Mouse (Mus musculus): ENCODE results near the gene Lsp1.

Lsp1 gene

DNA sequence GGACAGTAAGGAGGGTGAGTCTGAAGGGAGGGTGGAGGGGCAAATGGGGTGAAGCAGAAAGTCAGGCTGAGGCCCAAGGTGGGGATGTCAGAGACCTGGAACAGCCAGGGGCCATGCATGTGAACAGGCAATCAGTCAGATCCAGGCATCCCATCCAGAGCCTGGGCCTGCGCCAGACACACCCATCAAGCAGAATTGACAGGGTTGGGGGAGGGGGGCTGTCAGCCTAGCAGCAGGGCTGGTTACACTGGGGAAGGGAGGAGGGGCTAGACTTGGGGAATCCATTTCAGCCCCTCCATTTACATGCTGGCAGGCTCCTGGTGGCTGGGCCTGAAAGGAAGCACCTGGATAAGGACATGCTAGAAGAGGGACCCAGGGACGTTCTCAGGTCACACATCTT, 45.3 kb downstream of the Lsp1 start:
- peak; percentile 74 for DNase-seq (ENCODE audit: low read depth, low spot score)

DNA sequence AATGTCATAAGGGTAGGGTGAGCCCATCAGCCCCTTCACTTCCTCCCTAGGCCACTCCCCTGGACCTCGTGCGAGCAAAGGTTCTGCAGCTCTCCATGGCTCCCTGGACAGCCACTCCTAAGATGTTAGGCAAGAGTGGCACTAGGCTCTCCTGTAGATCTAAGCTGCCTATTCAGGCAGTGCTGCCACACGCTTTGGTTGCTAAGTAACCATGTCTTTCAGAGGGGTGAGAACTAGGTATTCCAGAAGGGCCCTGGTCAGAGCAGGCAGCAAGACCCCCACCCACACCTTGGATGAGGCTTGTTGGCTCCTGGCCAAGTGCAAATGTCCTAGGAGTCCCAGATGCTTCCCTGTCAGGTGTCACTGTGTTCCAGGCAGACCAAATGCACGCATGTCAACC, 45.9 kb downstream of the Lsp1 start:
- DNase-seq (ENCODE audit: low read depth, low spot score), result no peak

DNA sequence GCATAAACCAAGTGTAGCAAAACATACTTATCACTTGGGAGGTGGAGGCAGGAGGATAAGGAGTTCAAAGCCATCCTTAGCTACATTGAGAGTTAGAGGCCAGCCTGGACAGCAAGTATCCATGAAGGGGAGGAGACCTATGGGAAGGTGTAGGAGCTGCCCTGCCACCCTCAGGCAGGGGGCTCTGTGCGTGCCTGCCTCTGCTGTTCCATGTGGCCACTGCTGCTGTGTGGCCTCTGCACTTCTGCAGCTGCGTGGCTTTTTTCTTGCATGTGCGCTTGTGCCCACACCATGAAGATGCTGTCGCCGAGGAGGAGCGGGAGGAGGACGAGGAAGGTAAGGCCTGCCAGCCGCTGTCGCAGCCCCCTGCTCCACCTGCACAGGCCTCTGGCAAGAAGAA, 46.8 kb downstream of the Lsp1 start:
- DNase-seq (ENCODE audit: low read depth, low spot score), result no peak

DNA sequence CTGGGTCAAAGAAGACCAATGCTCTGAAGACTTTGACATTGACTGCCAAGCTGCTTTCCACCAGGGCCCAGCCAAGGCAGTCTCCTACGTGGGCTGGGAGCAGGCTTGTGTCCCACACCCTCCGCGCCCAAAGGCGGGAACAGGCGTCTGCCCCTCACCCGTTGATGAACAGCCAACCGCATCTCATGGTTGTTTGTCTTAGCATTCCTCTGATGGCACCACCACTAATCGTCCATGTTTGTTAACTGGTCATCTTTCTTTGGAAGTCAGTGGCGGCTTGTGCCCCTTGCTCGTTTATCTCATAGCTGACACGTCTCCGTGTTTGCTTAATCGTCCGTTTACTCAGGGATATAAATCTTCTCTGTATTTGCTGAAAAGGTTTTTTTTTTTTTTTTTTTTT, 48.9 kb downstream of the Lsp1 start:
- no peak for DNase-seq (ENCODE audit: low read depth, low spot score)

DNA sequence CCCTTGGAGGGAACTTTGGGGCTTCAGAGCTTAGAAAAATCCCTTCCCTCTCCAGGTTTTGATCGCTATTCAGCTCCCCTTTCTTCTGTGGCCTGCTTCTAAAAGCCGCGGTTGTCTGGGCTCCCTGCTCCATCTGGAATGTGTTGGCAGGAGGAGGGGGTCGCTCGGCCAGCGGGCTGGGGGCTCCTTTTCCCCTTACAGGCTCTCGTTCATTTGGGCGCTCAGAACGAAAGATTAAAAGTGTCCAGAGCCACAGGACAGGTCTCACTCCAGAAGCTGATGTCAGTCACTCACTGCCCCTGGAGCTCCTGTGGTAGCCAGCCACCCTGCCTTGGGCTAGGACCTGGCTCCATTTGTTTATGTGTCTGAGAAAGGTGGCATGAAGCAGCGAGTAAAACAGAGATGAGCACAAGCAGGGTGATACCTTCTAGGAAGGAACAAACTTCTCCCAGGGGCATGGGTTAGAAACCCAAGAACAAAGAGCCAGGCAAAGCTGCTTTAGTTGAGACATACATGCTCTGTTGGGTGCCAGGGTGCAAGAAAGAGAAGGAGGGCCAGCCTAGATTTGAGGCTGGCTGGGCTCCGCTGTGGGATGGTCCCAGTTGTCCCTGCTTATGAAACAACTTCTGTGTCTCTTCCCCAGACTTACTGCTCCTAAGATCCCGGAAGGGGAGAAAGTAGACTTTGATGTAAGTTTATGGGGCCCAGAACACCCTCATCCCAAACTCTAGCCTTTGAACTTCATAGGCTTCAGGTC, 49.6 kb downstream of the Lsp1 start:
- no peak for DNase-seq (ENCODE audit: low read depth, low spot score)

DNA sequence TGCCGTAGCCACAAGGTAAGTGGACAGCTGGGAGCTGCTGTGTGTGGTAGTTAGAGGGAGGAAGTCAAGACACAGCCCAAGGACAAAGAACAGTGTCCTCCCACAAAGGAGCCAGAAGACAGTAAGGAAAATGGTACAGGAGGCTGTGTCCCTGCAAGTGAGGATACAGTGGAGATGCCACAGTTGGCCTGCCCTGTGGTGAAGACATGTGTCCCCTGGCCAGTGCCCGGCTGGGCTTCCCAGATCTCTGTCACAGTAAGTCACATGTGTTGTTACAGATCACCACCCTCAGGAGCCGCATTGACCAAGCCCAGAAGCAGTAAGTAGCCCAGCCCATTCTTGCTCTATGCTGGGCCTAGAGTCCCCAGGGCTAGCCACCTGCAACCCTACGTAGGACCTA, 53.4 kb downstream of the Lsp1 start:
- no peak for DNase-seq (ENCODE audit: low read depth, low spot score)

DNA sequence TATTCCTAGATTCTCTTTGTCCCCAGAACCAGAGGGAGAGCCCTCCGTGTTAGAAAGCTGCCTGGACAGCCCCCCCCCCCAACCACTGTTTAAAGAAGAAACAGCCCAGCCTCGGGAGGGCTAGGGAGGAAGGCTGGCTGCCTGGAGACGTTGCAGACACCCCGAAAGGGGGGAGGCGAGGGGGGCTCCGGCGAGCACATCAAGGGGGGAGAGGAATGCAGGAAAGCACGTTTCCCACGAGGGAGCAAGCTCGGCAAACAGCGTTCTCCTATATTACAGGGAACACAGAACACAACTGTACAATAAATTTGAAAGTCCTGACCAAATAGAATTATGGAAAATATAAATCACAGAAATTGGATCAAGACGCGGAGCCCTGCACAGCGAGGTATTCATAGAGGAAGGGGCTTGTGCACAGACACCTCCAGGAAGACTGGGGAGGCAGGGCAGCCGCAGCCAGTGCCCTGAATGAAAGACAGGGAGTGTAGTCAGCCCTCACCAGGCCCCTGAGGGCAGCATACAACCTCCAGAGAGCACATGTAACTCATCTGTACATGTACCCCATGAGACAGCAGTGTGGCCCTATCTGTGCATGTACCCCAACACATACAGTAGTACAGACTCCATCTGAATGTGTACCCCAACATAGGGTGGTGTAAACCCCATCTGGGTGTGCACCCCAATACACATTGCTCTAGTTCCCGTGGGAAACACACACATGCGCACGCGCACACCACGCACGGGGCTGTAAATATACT, 55.8 kb downstream of the Lsp1 start:
- DNase-seq (ENCODE audit: low read depth, low spot score), result peak; percentile 77

DNA sequence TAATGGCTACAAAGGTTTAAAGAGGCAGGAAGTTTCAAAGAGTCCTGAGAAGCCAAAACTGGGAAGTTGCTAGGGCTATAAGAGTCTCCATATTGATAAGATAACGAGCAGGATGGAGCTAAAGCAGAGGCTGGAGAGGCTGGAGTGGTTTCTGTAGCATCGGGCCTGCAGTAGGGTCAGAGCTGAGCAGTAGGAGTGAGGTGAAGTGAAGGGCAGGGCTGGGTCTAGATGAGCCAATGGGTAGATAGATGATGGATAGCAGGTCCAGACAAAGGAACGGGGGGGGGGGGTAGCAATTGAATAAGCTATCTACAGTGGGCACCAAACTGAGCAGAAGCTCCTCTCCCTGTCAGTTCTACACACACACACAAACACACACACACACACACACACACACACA, 56.9 kb downstream of the Lsp1 start:
- peak; percentile 76 for DNase-seq (ENCODE audit: low read depth, low spot score)

DNA sequence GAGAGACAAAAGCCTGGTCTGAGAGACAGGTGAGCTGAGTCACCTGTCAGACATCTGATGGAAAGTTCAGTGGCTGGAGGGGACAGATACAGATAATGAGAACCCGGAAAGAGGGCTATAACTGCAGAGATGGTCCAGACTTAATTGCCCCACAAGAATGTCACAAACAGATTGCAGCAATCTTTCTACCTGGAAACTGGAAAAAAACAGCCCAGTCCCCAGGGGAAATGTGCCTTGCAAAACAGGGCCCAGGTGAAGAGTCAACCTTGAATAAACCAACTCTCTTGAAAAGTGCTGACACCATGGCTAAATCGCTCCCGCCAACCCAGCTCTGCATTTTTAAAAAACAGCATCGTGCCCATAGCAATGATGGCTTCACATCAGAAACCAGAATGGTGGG, 59.7 kb downstream of the Lsp1 start:
- DNase-seq (ENCODE audit: low read depth, low spot score), result no peak

DNA sequence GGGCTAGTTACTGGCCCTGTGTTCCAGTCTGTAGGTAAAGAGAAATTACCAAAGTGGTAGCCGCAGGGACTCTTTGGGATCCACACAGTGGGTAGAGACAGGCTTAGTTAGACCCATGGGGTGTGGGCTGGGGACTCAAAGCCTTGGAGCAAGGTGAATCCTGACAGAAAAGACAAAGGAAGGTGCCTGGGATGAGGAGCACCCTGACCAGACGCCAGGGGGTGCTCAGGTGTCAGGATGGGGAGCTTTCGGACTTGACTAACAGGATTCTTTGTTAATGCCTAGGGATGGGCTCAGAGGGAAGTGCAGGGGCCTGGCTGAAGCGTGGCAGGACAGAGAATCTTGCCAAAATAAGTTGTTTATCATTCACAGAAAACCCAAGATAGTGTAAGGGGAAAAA, 61.7 kb downstream of the Lsp1 start:
- DNase-seq (ENCODE audit: low read depth, low spot score), result no peak

DNA sequence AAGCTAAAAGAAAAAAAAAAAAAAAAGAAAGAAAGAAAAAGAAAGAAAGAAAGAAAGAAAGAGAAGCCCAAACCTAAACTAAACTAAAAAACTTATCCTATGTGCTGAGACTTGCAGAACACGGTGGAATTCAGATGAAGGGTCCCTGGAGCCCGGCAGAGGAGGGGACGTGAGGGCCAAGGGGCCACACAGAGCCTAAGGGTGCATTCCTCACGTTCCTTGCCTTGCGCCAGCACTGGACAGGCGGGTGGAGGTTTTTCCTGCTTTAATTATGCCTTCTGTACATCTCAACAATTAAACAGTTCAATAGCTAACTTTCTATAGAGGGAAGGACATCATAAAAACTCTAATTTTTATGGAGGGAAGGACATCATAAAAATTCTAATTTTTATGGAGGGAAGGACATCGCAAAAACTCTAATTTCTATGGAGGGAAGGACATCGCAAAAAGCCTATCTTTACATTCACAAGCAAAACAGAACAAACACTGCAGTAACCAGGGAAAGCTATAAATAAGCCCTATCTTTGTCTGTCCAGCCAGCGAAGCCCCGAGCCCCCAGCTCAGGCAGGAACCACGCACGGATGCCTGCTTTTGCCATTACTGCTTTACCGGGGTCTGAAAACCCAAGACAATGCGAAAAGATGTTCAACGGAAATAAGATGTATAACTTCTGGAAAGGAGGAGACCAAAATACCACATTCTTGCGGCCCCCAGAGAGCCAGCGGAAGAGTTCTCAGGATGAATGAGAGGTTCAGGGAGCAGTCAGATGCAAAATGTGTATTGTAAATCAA, 62.8 kb downstream of the Lsp1 start:
- DNase-seq (ENCODE audit: low read depth, low spot score), result no peak

DNA sequence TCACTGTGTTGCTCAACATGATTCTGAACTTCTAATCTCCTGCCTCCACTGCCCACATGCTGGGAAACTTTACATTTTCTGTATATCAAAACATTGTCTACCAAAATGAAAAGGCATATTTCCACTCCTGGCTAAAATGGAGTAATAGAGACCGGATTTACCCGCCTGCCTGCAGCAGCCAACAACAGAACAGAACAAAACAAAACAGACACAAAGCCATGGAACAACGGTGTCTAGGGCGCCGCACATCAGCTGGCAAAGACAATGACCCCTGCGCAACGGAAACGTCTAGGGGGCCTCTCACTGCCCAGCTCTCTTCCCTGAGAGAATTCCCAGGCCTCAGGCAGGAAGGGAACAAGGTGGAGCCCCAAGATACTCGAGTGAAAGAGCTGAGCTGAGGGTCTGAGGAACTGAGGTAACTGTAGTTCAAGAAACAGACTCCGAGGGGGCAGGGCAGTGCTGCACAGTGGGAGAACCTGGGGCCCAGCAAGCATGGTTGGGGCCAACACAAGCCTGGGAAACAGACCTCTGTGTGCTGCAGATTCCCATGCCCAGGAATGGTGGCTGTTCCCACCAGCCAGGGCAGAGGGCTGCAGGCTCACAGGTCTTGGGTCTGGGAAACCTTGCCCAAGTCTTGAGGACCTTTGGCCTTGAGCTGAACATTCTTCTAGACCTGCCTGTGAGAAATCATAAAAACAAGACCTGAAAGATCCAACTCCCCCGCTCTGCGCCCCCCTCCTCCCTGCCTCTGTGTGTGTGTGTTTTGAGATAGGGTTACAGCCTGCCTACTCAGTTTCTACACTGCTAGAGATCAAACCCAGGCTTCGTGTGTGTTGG, 65.0 kb downstream of the Lsp1 start:
- no peak for DNase-seq (ENCODE audit: low read depth, low spot score)

DNA sequence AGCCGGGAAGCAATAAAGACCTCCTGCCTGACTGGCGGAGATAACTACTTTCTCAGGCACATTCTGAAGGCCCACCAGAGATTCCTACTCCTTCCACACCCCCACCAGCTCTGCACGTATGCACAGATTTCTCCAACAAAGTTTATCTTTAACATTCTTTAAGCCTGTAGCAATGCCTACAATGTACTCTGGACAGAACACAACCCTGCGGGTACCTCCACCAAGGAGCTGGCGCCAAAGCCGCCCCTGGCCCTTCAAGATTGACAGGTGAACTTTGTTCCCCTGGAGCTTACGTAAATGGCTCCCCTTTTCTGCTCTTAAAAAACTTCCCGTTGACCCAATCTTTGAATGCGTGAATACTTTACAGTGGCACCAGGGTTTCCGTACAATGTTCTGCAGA, 68.7 kb downstream of the Lsp1 start:
- no peak for DNase-seq (ENCODE audit: low read depth, low spot score)

DNA sequence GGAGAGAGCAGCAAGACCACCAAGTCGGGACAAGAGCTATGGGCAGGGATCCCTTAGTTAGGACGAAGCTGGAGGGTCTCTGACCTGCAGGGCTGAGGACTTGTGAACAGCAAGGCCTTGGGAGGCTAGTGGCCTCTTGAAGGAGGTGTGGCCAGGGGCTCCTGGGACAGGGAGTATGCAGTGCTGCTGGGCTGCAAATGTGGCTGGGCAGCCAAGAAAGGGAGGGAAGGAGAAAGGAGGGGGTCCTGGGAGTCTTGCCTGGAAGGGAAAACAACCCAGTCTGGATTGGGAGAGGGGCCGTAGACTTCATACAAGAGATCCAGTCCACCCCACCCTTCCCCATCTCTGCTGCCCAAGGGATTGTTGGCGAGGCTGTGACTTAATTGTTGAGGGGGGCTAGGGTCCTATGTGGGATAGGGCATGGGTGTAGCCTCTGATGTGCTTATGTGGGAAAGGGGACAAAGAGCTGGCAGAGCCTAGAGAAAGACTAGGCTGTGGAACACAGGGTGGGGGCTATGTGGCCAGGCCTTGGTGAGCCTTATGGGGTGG, 71.4 kb downstream of the Lsp1 start:
- DNase-seq (ENCODE audit: low read depth, low spot score), result peak; percentile 36

DNA sequence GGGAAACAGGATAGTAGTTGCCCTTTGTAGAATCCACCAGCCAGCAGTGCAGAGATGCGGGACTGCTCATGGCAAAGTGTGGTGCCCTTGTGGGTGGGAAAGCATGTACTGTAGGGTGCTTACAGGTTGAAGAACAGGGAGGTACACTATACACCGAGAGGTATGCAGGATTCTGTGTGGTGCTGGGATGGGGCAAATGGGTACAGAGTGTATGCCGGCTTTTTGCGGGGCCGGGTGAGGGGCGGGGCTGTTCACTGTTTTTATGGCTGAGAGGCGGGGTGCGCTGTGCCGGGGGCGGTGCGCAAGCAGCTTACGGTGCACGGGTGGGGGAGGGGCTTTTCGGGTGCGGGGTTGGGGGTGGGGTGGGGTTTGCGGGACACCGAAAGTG, 72.1 kb downstream of the Lsp1 start, which contains the start of gene Mrpl23:
Mrpl23 (plus strand) TSS at position 16 of the 388 bp plus-strand sequence.
- no peak for DNase-seq (ENCODE audit: low read depth, low spot score)

DNA sequence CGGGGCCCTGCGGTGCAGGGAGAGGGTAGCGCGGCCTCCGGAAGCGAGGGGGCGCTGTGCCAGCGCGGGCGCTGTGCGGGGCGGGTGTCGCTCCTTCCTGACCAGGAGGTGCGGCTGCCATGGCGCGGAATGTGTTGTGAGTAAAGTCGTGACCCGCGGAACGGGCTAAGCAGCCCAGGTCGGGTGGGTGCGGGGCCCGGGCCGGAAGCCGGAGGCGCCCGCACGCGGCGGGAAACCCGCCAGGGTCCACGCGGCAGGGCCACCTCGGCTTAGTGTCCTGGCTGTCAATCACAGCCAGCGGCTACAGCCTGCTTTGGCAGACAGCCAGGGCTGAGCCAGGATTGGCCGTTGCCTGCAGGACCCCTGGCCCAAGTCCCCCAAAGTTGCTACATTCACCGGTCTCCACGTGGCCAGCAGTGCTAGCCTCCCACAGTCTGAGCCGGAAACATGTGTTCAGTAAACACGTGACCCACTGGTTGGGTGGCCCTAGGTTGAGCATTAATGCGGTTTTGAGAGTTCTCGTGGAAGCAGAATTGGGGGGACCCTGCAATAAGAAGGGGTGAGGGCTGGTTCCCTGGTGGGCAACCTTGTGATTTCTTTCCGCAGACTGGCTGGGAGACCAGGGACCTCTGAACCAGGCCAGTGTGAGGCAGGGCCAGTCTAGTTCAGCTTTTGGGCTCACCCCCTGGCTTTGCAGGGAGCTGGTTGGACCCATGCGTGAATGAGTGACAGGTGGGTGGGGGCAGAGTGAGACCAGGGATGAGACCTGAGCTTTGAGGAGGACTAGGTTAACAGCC, 72.6 kb downstream of the Lsp1 start:
- peak; percentile 83 for DNase-seq (ENCODE audit: low read depth, low spot score)

DNA sequence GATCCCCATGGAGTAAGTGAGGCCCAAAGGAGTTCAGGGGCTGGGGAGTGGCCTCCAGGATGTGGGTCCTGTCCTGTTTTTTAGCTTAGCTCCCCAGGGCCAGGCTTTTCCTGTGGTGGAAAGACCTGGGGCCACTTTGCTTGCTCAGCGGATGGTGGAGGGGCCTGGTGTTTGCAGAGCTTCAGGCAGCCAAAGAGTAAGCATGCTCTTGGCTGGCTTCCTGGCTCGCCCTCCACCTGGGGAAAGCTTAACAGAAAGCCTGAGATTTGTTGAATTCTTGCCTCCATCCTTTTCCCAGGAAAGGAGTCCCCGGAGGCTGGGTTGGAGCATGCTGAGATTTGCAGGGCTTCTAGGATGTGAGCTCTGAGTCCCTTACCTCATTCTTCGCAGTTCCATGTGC, 74.5 kb downstream of the Lsp1 start:
- no peak for DNase-seq (ENCODE audit: low read depth, low spot score)

DNA sequence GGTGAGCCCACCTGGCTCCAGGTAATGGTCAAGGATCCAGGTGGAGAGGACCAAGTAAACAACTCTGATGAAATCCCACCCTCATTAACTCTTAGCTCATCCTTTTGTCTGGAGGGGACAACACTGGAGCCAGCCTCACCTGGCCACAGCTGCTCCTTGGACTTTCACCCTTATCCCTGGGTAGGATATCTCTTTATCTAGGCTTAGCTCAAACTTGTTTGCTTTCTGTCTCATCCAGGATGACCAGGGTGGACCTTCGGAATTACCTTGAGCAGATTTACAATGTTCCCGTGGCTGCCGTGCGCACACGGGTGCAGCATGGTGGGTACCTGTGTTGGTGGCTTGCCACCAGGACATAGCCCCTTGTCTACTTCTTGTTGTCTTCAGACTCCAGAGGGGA, 75.2 kb downstream of the Lsp1 start:
- no peak for DNase-seq (ENCODE audit: low read depth, low spot score)

DNA sequence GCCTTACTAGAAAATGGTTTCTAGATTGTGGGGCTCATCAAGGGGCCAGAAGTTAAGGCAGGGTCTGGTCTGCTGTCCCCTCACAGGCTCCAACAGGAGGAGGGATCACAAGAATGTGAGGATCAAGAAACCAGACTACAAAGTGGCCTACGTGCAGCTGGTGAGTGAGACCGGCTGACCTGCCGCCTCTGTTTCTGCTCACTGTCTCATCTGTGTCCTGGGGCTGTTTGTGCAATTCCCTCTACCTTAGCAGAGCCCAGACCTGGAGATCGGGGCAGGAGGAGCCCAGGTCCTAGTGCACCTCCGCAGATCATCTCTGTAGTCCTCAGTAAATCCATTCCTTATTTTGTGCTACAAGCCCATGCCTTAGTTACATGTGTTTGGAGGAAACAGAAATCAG, 76.6 kb downstream of the Lsp1 start:
- no peak for DNase-seq (ENCODE audit: low read depth, low spot score)

DNA sequence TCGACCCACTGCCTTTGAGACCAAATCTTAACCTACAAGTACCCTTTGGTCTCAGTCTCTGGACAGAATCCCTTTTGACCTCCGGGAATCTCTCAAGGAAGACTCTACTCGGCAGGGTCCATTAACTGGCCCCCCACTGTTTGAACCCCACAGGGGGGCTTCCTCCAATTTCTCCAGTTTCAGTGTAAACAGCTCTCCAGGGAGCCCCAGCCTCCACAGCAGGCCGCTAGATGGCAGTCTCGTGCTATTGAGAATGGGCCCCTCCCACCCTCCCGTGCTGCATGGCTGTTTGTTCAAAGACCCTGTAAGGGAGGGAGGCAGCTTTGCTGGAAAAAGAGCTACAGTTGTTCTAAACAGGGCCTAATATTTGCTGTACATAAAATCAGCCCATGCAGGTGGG, 77.3 kb downstream of the Lsp1 start:
- DNase-seq (ENCODE audit: low read depth, low spot score), result no peak

All from skeletal muscle tissue, adult 2 months (tissue).